Mouse (Mus musculus): ENCODE measurements around the gene Erc2. TPM values are rescaled to one million over a fixed set of nuclear protein-coding genes. Genes with fewer than 3 reads are reported as not detected.

Gene Erc2
- total RNA-seq, 2 experiments from 2014 or later = 0.36 to 0.41 TPM

DNA sequence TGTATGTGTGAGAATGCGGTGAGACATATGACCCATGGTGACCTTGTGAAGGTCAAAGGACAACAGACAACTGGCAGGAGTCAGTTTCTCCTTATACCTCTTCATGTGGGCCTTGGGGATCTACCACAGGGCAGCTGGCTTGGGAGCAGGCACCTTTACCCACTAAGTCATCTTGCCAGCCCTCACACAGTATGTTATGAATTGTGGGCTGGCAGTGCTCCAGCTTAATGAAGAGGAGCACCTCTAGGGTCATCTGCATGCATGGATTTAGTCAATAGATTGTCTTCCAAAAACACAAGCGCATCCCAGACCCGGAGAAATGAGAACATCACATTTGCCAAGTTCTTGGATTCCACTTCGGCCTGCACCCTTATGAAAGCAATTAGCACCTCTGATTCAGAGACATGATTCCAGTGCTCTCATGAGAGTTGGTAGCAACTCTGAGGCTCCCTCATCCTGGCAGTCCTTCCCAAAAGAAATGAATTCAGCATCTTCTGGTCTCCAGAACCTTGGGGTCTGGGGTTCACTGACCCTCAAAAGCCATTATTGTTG, 787.6 kb downstream of the Erc2 start:
- no peak for DNase-seq
- no peak overlapping the region for H3K4me3 ChIP-seq
- TF ChIP-seq CTCF (IDR thresholded peaks at IDR 0.05) = no peak
- intact Hi-C loops (cut with DNase I) = no loop called here
- H3K27ac ChIP-seq = no peak overlapping the region

DNA sequence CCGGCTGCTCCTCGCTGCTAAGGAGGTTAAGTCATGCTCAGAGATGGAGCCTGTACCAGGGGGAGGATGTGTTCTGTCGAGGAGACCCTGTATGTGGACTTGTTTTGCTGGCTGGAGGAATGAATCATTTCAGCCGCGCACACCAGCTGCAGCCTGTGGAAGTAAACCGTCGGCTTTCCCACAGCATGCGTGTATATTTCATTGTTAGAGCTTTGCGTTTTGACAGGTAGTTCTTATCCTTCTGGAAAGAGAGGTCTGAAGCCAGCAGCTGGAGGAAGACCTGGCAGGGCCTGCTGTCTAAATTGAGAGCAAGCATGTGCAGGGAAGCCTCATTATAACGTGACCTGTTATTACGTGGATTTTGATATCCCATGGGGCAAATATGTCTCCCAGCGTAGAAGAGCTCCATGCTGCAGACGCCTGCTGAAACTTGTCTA, 788.6 kb downstream of the Erc2 start:
- Histone ChIP-seq H3K4me3 (no peak overlapping the region), H3K27ac (no peak overlapping the region)
- TF ChIP-seq CTCF (IDR thresholded peaks at IDR 0.05) = no peak
- intact Hi-C loops (cut with DNase I) = no loop called here
- DNase-seq = no peak

DNA sequence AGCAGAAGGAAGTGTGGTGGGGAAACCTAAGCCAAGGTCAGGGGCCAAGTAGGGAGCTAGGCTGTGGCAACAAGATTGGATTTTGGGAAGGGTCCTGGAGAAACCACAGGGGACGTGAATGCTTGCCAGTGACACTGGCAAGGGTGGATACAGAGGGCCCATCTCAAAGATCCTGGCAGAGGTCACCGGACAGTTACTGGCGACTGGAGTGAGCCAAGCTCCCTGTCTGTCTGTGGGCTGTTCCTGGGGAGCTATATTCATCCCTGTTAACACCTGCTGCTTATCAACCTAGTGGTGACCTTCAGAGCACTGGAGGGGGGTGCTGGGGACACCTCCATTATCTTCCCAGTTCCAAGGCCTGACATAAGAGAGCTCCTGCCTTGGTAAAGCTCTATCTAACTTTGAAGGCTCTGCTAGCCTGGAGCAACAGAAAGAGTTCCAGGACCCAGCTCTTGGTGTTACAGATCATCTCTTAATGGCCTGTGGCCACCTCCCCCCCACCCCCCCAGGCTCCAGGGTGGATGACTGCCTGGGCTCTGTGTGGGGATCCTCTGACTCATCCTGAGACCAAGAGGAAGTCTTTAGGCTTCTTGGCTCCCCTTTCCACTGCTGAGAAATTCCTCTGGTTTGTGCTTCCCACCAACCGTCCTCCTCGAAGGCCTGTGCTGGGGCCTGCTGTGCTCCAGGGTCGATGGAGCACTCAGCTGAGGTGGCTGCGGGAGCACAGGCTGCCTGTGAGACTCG, 790.2 kb downstream of the Erc2 start:
- Histone ChIP-seq H3K27ac (no peak overlapping the region), H3K4me3 (no peak overlapping the region)
- no peak for DNase-seq
- intact Hi-C loops (cut with DNase I) = no loop called here
- TF ChIP-seq CTCF (IDR thresholded peaks at IDR 0.05) = no peak

DNA sequence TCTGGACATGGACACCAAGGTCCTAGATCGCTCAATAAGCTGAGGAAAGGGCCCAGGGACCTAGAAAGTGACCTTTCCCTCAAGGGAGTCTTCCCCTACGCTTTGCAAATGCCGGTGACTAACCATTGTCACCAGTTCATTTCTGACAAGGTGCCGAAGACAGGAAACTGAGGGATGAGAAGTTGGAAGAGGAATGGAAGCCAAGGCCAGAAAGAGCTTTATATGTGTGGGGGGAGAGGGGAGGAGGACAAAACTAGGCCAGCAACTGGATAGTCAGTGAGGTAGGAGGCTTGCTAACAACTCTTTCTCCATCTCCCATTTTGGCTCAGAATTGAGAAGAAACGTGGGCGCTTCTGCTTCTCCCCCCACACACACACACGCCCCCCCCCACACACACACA, 791.3 kb downstream of the Erc2 start:
- intact Hi-C loops (cut with DNase I) = no loop called here
- Histone ChIP-seq H3K27ac (no peak overlapping the region), H3K4me3 (no peak overlapping the region)
- DNase-seq = no peak
- no peak for TF ChIP-seq CTCF (IDR thresholded peaks at IDR 0.05)

DNA sequence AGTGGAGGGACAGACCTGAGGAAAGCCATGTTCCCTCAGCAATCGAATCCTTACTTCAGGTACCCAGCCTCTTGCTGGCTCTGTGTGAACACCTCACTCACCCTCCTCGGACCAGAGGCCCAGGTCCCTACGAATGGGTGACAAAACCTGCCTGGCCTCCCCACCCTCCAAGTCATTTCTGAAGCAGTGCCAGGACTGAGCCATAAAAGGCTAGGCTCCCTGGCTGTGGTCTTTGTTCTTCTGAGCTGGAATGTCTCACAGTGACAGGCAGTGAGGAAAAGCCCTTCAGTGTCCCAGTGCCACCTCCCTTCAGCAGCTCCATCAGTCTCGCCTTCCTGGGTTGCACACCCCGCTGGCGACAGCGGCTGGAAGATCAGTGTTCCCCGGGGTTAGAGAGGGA, 794.8 kb downstream of the Erc2 start:
- no peak for DNase-seq
- intact Hi-C loops (cut with DNase I) = no loop called here
- Histone ChIP-seq H3K4me3 (no peak overlapping the region), H3K27ac (no peak overlapping the region)
- TF ChIP-seq CTCF (IDR thresholded peaks at IDR 0.05) = no peak

DNA sequence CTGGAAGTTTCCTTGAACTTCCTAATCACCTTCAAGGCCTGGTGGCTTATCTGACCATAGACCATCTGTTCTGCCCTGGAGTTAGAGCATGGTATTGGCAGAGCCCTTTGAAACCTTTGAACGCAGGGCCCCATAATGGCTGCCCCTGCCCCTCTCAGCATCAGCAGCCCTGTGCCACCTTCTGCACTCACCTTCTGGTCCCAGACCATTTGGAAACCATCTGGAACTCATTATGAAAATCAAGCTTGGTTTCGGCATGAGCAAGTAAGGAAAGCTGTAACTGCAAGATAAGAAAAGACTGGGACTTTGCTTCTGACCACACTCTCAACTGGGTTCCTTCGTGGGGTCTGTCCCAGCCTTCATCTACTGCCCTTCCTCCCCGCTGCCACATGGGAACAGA, 796.3 kb downstream of the Erc2 start:
- TF ChIP-seq CTCF (IDR thresholded peaks at IDR 0.05) = no peak
- no peak for DNase-seq
- no peak overlapping the region for H3K4me3 ChIP-seq
- H3K27ac ChIP-seq = no peak overlapping the region
- intact Hi-C loops (cut with DNase I) = no loop called here

DNA sequence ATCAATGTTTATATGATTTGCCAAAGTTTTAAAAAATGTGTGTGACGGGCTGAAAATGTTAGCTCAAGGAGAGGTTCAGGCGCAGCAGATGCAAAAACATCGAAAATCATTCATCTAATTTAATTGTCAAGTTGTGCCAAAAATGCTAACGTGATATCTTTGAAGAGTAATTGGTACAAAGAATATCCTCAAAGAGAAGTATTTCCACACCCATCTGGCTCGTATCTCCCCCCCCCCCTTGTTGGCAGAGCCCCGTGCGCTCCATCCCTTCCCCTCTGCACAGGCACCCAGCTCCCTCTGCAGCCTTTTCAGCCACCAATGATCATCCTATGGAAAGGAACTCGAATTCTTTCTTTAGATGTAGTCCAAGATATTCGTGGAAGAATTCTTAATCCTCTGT, 797.0 kb downstream of the Erc2 start:
- no peak for DNase-seq
- Histone ChIP-seq H3K4me3 (no peak overlapping the region), H3K27ac (no peak overlapping the region)
- intact Hi-C loops (cut with DNase I) = no loop called here
- no peak for TF ChIP-seq CTCF (IDR thresholded peaks at IDR 0.05)

DNA sequence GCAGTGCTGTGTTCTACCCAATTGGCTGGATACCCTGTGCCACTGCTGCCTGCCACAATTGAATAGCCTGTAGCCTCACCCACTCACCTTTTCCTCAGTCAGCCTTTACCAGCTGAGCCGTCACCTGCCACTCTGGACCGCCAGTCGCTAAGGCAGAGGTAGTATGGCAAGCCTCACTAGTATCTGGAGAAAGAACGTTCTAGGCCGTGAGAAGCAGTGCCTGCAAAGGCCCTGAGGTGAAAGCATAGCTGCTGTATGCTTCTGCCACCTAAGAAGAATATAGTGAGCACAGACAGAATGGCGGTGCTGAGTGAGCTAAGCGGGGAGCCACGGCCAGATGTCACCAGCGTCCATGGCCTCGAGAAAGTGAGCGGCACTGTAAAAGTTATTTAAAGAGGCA, 798.4 kb downstream of the Erc2 start:
- Histone ChIP-seq H3K27ac (no peak overlapping the region), H3K4me3 (no peak overlapping the region)
- DNase-seq = no peak
- no peak for TF ChIP-seq CTCF (IDR thresholded peaks at IDR 0.05)
- intact Hi-C loops (cut with DNase I) = no loop called here

DNA sequence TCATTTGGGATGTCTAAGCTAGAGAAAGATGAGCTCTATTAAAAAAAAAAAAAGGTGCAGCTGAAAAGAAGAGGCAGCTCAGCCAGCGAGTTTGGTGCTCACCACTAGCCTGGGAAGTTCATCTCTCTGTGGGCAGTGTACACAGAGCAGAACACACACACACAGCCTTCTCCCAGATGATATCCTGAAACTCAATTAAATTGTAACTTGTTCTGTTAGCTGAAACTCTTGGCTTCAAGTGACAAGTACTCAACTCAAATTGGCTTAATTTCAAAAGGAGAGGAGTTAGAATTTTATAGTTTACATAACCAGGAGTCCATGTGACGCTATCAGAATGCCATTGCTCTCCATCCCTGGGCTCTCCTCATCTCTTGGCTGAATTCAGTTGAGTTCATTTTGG, 804.4 kb downstream of the Erc2 start:
- no peak overlapping the region for H3K4me3 ChIP-seq
- no peak for TF ChIP-seq CTCF (IDR thresholded peaks at IDR 0.05)
- no peak overlapping the region for H3K27ac ChIP-seq
- intact Hi-C loops (cut with DNase I) = no loop called here
- DNase-seq = no peak

DNA sequence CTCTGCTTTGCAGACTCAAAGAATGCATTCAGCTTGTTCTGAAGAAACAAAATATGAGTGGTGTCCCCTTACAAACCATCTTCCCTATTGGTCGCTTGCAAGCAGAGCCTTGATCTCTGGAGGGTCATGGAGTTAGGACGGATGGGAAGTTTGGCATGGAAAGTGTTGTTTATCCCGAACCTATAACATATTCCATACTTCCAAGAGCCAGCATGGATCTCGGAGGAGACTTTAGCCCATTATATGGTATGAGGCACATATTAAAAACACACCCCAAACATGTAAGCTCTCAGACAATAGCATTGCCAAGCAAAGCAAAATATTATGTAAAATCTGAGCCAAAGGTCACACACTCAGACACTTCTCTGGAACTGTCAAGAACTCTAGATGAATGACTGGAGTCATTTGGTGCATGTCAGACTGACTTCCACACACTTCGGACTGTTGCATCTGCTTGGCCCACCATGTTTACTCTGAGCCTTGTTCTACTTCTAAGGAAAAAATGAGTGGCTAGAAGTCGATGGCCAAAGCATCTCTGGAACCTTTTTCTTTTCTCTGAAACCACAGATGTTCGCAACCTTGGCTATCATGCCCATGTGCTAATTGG, 809.6 kb downstream of the Erc2 start:
- intact Hi-C loops (cut with DNase I) = no loop called here
- TF ChIP-seq CTCF (IDR thresholded peaks at IDR 0.05) = no peak
- H3K4me3 ChIP-seq = no peak overlapping the region
- no peak for DNase-seq
- H3K27ac ChIP-seq = no peak overlapping the region

DNA sequence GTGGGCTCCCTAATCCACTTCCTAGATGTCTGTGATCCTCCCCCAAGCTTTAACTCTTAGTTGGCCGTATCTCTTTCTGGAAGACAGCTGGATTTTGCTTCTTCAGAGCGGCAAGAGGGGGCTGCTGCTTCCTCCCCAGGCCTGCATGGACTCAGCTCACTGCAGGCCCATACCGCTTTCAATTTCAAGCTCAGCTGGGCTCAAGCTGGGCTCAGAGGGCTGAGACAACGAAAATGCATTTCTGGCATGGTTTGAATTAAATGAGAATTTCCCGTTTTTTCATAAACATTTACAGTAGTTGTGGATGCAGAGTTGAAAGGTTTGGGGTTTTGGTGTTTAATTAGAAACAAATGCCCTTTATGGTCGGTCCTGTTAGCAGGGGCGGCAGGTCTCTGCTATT, 812.8 kb downstream of the Erc2 start:
- no peak overlapping the region for H3K4me3 ChIP-seq
- no peak overlapping the region for H3K27ac ChIP-seq
- DNase-seq = no peak
- TF ChIP-seq CTCF (IDR thresholded peaks at IDR 0.05) = no peak
- intact Hi-C loops (cut with DNase I) = no loop called here

DNA sequence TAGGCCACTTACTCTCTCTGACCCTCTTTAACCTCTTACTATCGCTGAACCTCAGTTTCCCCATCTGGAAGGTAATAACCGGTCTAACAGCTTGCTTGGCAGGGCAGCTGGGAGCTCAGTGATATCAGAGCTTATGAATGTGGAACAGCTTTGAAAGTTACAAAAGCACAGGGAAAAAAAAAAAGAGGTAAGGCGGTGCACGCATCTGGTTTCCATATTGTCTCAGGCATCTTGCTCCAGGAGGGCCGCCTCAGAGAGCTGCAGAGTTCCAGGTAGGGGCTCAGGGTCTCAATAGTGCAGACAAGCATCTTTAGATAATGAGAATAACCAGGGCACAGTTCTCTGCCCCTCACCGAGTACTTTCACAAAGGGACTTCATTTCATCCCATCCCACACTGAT, 816.9 kb downstream of the Erc2 start:
- no peak overlapping the region for H3K4me3 ChIP-seq
- H3K27ac ChIP-seq = no peak overlapping the region
- TF ChIP-seq CTCF (IDR thresholded peaks at IDR 0.05) = no peak
- no peak for DNase-seq
- intact Hi-C loops (cut with DNase I) = no loop called here

DNA sequence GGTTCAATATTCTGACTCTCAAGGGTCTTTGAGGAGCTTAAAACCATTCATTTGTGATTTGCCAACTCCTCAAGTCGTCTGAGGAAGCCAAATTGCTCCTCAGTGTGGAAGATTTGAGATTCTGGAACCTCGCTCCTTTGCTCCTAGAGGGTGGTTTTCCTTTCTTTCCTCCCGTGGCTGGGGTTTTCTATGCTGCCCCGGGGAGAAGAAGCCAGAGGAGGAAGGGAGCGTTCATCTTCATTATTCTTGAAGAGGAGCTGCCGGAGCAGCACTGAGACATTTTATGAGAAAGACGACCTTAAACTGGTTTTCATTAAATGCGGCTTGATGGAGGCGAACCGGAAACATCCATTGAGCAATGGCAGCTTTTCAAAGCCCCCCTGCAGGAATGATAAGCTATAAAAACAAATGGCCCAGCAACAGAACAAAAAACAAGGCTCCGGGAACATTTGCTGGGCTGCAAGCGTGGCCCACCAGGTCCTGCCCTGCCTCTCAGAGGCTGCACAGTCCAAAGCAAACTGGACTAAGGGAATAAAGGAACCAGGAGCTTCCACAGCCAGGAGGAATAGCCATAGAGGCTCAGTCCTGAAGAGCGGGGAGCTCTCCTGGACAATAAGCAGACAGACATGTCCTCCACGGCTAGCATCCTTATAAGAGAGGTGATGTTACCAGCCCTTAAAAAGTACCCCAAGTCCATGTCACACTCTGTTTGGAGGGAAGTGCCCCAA, 819.2 kb downstream of the Erc2 start:
- no peak for DNase-seq
- intact Hi-C loops (cut with DNase I) = no loop called here
- TF ChIP-seq CTCF (IDR thresholded peaks at IDR 0.05) = no peak
- Histone ChIP-seq H3K27ac (no peak overlapping the region), H3K4me3 (no peak overlapping the region)

All from gastrocnemius, adult 2 months (tissue).